Mouse (Mus musculus): ENCODE data around the gene Smarcb1.

The Smarcb1 gene

DNA sequence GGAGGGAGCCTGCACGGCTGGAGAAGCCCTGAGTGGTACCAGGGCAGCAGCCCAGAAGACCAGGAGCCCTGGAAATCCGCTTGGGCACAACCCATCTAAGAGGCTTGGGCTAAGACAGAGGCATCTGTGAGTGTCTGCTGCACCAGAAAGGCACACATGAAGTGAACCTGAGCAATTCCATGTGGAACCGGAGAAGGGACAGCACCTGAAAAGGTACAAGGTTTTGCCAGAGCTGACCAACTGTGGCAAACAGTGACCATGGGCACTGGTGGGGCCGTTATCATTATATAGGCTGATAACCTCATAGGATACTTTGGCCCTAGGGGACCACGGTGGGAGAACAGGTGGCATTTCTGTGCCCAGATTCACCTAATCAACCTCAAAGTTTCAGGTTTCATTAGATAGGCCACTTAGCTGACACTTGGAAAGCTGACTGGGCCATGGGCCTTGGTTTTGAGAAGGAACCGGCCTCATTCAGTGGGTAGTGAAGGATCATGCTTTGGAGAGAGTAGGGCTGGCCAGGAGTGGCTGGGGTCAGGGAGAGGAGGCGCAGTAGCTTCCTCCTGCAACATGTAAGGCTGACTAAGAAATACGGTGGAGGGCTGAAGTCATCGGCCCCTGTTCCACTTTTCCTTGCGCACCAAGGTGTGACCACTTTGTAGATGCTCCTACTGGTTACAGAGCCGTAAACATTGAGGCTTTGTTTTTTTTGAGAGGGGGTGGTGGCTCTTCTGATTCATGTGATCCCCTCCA, 65.1 kb downstream of the Smarcb1 start:
- no peak for DNase-seq (ENCODE audit: low read depth, low spot score)

GRCm38 (mm10) chr10:75855416-75855981, 65.9 kb downstream of the Smarcb1 start:
- peak; percentile 41 for DNase-seq (ENCODE audit: low read depth, low spot score)

GRCm38 (mm10) chr10:75854791-75855190, 66.6 kb downstream of the Smarcb1 start:
- DNase-seq (ENCODE audit: low read depth, low spot score): no peak

- DNase-seq (ENCODE audit: low read depth, low spot score): peak; percentile 61
Observed at GRCm38 (mm10) chr10:75854096-75854495, 67.3 kb downstream of the Smarcb1 start.

GRCm38 (mm10) chr10:75853452-75853851, 68.0 kb downstream of the Smarcb1 start:
- DNase-seq (ENCODE audit: low read depth, low spot score): peak; percentile 92

DNA sequence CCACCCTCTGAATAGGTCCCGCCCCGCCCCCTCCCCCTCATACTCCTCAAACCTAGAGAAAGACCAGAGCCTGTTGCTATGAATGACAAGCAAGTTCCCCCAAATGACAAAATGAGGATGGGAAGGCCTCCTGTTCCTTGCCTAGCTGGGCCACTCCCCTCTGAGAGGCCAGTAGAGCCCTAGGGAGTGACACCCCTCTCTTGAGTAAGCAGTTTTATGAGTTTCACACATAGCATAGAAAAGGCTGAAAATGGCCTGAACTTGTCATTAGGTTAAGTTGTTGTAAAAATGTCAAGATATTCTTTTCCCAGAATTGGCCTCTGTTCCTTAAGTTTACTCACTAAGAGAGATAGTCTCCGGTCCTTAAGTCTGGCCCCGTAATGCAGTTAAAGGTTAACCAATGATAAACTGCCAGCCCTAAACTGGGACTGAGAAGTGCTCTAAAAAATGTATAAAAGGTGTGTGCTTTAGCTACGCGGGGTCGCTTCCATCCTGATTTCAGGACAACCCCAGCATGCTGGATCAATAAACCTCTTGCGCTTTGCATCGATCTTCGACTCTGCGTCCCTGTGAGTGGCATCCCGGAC, 68.8 kb downstream of the Smarcb1 start:
- DNase-seq (ENCODE audit: low read depth, low spot score): no peak

GRCm38 (mm10) chr10:75851681-75852080, 69.7 kb downstream of the Smarcb1 start:
- DNase-seq (ENCODE audit: low read depth, low spot score): peak; percentile 75

GRCm38 (mm10) chr10:75851076-75851475, 70.3 kb downstream of the Smarcb1 start:
- DNase-seq (ENCODE audit: low read depth, low spot score): peak; percentile 50

DNA sequence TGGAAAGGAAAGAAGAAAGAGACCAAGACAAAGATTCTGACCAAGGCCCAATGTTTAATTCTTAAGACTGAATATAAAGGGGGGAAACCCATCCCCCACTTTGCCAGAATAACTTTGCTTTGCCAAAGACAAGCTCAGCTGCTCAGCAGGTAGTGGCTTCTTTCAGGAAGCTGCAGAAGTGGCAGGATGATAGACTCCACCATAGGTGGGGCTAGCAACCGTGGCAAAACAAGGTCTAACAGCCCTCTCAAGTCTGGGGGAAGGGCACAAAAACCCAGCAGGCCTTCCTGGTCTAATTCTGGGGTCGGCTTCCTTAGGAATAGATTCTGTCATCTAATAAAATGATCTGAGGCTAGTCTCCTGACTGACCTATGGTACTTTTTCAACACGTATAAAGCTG, 73.0 kb downstream of the Smarcb1 start:
- DNase-seq (ENCODE audit: low read depth, low spot score): no peak

All from R1 (cell line).